Mouse (Mus musculus): ENCODE measurements around the gene Aicda.

- TF ChIP-seq CTCF (IDR thresholded peaks at IDR 0.05; ENCODE audit: extremely low read depth, insufficient read length, insufficient replicate concordance, low read depth, low read length) (no peak), POLR2A (IDR thresholded peaks at IDR 0.05; ENCODE audit: low read depth, low read length) (no peak)
Observed at GRCm38 (mm10) chr6:122522595-122522994, 31.0 kb upstream of the Aicda start.
